Mouse (Mus musculus): ENCODE results near the gene Etfbkmt.
A peak's percentile ranks its signal among the peaks of the same experiment; 100 is the strongest.
"Not testable (repeated sequence)": the region's sequence is repeated elsewhere in the genome, so short reads cannot be mapped to it uniquely, and the experiment has no call there.

The Etfbkmt gene

GRCm38 (mm10) chr6:149139471-149139870, at the start of gene Etfbkmt:
Gene Etfbkmt (plus strand): TSS chr6:149139849.
- DNase-seq (ENCODE audit: low read depth, low spot score) = no peak

- no peak for DNase-seq (ENCODE audit: low read depth, low spot score)
Measured at GRCm38 (mm10) chr6:149092406-149092805, 47.2 kb upstream of the Etfbkmt start.

GRCm38 (mm10) chr6:149093465-149093864, 46.2 kb upstream of the Etfbkmt start:
- no peak for DNase-seq (ENCODE audit: low read depth, low spot score)

- DNase-seq (ENCODE audit: low read depth, low spot score) = no peak
Measured at GRCm38 (mm10) chr6:149094555-149094954, 45.1 kb upstream of the Etfbkmt start.

GRCm38 (mm10) chr6:149095389-149095788, 44.3 kb upstream of the Etfbkmt start:
- no peak for DNase-seq (ENCODE audit: low read depth, low spot score)

- no peak for DNase-seq (ENCODE audit: low read depth, low spot score)
Measured at GRCm38 (mm10) chr6:149096233-149096632, 43.4 kb upstream of the Etfbkmt start.

- DNase-seq (ENCODE audit: low read depth, low spot score) = no peak
Measured at GRCm38 (mm10) chr6:149097276-149097675, 42.4 kb upstream of the Etfbkmt start.

- DNase-seq (ENCODE audit: low read depth, low spot score) = no peak
Measured at GRCm38 (mm10) chr6:149098993-149099392, 40.7 kb upstream of the Etfbkmt start.

- peak; percentile 51 for DNase-seq (ENCODE audit: low read depth, low spot score)
Measured at GRCm38 (mm10) chr6:149100174-149101075, 39.2 kb upstream of the Etfbkmt start.

GRCm38 (mm10) chr6:149101076-149101942, 38.3 kb upstream of the Etfbkmt start, which contains the start of gene Dennd5b:
Gene Dennd5b (minus strand): TSS chr6:149101680.
- peak; percentile 74 for DNase-seq (ENCODE audit: low read depth, low spot score)

GRCm38 (mm10) chr6:149101943-149102243, 37.8 kb upstream of the Etfbkmt start:
- no peak for DNase-seq (ENCODE audit: low read depth, low spot score)

- DNase-seq (ENCODE audit: low read depth, low spot score) = no peak
Measured at GRCm38 (mm10) chr6:149103451-149103850, 36.2 kb upstream of the Etfbkmt start.

- no peak for DNase-seq (ENCODE audit: low read depth, low spot score)
Measured at GRCm38 (mm10) chr6:149107615-149108014, 32.0 kb upstream of the Etfbkmt start.

GRCm38 (mm10) chr6:149108909-149109308, 30.7 kb upstream of the Etfbkmt start:
- no peak for DNase-seq (ENCODE audit: low read depth, low spot score)

GRCm38 (mm10) chr6:149116992-149117391, 22.7 kb upstream of the Etfbkmt start:
- no peak for DNase-seq (ENCODE audit: low read depth, low spot score)

- no peak for DNase-seq (ENCODE audit: low read depth, low spot score)
Measured at GRCm38 (mm10) chr6:149118935-149119334, 20.7 kb upstream of the Etfbkmt start.

GRCm38 (mm10) chr6:149119853-149120252, 19.8 kb upstream of the Etfbkmt start:
- DNase-seq (ENCODE audit: low read depth, low spot score) = peak; percentile 24

- no peak for DNase-seq (ENCODE audit: low read depth, low spot score)
Measured at GRCm38 (mm10) chr6:149123042-149123441, 16.6 kb upstream of the Etfbkmt start.

- DNase-seq (ENCODE audit: low read depth, low spot score) = no peak
Measured at GRCm38 (mm10) chr6:149126675-149127074, 13.0 kb upstream of the Etfbkmt start.

- not testable (repeated sequence) for DNase-seq (ENCODE audit: low read depth, low spot score)
Measured at GRCm38 (mm10) chr6:149129870-149130269, 9.8 kb upstream of the Etfbkmt start, which contains the start of gene Gm10203. Gene Gm10203 (plus strand): TSS chr6:149130170.

GRCm38 (mm10) chr6:149131111-149131510, 8.5 kb upstream of the Etfbkmt start:
- DNase-seq (ENCODE audit: low read depth, low spot score) = no peak

All from telencephalon, adult 2 months (tissue).